Mouse (Mus musculus) liver, embryonic 15.5 days (tissue): ENCODE results near the gene Myo1d. TPM values are rescaled to one million over a fixed set of nuclear protein-coding genes. Genes with fewer than 3 reads are reported as not detected.

Source experiments
- ATAC-seq: fragments of 200-750 bp; cut with Nextera tagmentation; 2 replicates; pipeline ENCODE4 v1.8.0; 2017; ENCODE audit warnings: moderate number of reproducible peaks, mild to moderate bottlenecking, moderate library complexity; ENCODE audit not compliant: insufficient read depth
- H3K27ac ChIP-seq: fragments of 300-500 bp; sonication (generic); replicated peaks from 2 replicates; pipeline ENCODE4 v1.5.1; 2015; ENCODE audit warnings: mild to moderate bottlenecking, inconsistent platforms
- H3K27me3 ChIP-seq: fragments of 300-500 bp; sonication (generic); 2 replicates; pipeline ENCODE4 v1.6.1; 2015; ENCODE audit warnings: mild to moderate bottlenecking, inconsistent platforms
- H3K36me3 ChIP-seq: fragments of 300-500 bp; sonication (generic); replicated peaks from 2 replicates; pipeline ENCODE4 v1.6.1; 2015; ENCODE audit warnings: moderate library complexity, mild to moderate bottlenecking, inconsistent platforms
- H3K4me1 ChIP-seq: fragments of 300-500 bp; sonication (generic); replicated peaks from 2 replicates; pipeline ENCODE4 v1.6.1; 2015; ENCODE audit warnings: inconsistent platforms
- H3K4me2 ChIP-seq: fragments of 300-500 bp; sonication (generic); 2 replicates; pipeline ENCODE4 v1.6.1; 2015; ENCODE audit warnings: moderate library complexity, mild to moderate bottlenecking, inconsistent platforms
- H3K4me3 ChIP-seq: fragments of 300-500 bp; sonication (generic); replicated peaks from 2 replicates; pipeline ENCODE4 v1.5.1; 2015; ENCODE audit warnings: mild to moderate bottlenecking, inconsistent platforms
- H3K9ac ChIP-seq: fragments of 300-500 bp; sonication (generic); 2 replicates; pipeline ENCODE4 v1.6.1; 2015; ENCODE audit warnings: moderate library complexity, mild to moderate bottlenecking, inconsistent platforms
- H3K9me3 ChIP-seq: fragments of 300-500 bp; sonication (generic); replicated peaks from 2 replicates; pipeline ENCODE4 v1.6.1; 2016; ENCODE audit warnings: inconsistent platforms
- WGBS: fragments of 180-500 bp; shearing (Covaris S2); methylation state at CpG from one replicate; pipeline ENCODE4 v1.1.7; 2015; ENCODE audit warnings: mixed read lengths; ENCODE audit not compliant: insufficient replicate concordance; 5-methylcytosine and 5-hydroxymethylcytosine counted together
- polyA plus RNA-seq: library from polyadenylated mRNA; unstranded; fragments of >200 nt; fragmentation: Nextera tagmentation; extraction: Ambion mirVana; gene quantifications from 2 replicates; pipeline ENCODE4 v1.2.1, GENCODE M21; 2015

Myo1d gene
- polyA plus RNA-seq, 1 experiment from 2014 or later = 8.6 TPM

DNA sequence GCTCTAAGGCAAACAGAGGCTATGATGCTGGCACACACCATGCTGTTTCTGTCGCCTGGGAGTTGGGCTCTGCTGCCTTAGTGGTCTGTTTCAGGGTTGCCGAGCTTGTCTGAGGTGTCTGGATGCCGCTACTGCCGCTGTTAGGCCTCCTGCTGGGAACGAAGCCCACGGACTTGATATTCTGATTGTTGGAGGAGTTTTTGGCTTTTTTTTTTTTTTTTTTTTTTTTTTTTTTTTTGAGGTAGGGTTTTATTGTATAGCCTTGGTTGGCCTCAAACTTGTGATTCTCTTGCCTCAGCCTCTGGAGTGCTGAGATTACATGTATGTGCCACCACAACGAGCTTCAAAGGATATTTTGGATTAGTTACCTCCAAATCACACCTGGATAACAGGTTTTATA, 106.8 kb downstream of the Myo1d start:
- Histone ChIP-seq H3K27me3 (no peaks in the 10 kb centered on the region), H3K27ac (no peak overlapping the region), H3K4me3 (no peak overlapping the region), H3K36me3 (no peaks in the 10 kb centered on the region), H3K9ac (no peak overlapping the region), H3K4me2 (no peak overlapping the region), H3K4me1 (no peaks in the 10 kb centered on the region), H3K9me3 (no peaks in the 10 kb centered on the region)
- 47% methylated on average over 7 of the region's 7 CpGs for WGBS
- ATAC-seq = no peak

DNA sequence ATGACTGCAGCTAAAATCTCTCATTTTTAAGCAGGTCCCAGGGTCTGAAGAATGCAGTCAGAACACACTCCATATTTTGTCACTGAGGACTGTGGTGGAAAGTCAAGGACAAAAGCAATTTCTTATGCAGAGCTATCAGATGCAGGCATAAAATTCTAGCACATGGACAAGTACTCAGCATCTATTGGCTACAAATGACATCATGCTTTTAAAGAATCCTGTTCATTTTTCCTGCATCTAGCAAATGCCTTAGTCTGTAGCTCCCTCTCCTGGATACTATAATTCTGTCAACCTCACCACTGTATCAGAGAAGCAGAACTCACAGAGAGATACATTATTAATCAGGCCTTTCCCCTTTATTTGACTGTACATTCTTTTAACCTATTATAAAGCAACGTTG, 109.4 kb downstream of the Myo1d start:
- no peak for ATAC-seq
- 29% methylated on average over 1 of the region's 1 CpGs for WGBS

DNA sequence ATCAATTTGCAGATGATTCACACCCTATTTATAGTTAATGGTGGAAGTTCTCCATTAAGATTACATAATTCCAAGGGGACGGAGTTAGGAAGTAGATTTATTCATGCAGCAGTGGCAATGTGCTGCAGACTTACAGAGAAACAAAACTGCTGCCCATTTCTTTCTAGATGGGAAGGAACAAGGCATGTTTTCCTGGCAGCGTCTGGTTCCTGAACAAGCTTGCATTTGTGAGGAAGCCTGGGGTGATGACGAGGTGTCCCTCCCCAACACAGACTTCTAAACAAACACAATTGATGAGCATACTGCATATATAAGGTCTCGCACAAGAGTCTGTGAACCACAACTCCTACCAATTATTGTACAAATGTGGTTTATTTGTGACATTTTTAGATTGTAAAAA, 109.9 kb downstream of the Myo1d start:
- no peaks in the 10 kb centered on the region for H3K27me3 ChIP-seq
- no peaks in the 10 kb centered on the region for H3K9me3 ChIP-seq
- H3K4me3 ChIP-seq = no peak overlapping the region
- no peak overlapping the region for H3K4me2 ChIP-seq
- 54% methylated on average over 4 of the region's 4 CpGs for WGBS
- no peaks in the 10 kb centered on the region for H3K4me1 ChIP-seq
- no peaks in the 10 kb centered on the region for H3K36me3 ChIP-seq
- ATAC-seq = no peak
- no peak overlapping the region for H3K9ac ChIP-seq
- no peak overlapping the region for H3K27ac ChIP-seq

More for the DNA sequence above, 109.4 kb downstream of the Myo1d start:
- Histone ChIP-seq H3K36me3 (no peaks in the 10 kb centered on the region), H3K4me1 (no peaks in the 10 kb centered on the region), H3K4me2 (no peak overlapping the region), H3K9me3 (no peaks in the 10 kb centered on the region), H3K4me3 (no peak overlapping the region), H3K27me3 (no peaks in the 10 kb centered on the region), H3K9ac (no peak overlapping the region), H3K27ac (no peak overlapping the region)

DNA sequence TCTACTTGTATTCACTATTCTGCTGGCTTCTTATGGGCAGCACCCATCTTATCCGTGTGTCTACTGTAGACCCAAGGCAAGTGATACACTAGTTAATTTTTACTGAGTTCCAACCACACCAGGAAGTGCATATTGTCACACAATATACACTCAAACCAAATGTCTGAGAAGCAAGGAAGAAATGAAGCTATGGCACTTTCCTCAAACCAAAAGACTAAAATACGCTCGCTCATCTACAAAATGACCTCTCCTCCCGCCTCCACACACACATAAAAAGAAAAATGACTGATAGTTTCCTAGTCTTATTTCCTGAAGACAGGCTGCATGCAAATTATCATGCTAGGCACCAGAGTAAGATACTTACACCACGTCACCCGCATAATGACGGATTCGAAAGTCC, 113.6 kb downstream of the Myo1d start:
- Histone ChIP-seq H3K4me2 (no peak overlapping the region), H3K4me3 (no peak overlapping the region), H3K36me3 (no peaks in the 10 kb centered on the region), H3K4me1 (no peaks in the 10 kb centered on the region), H3K27ac (no peak overlapping the region), H3K9ac (no peak overlapping the region), H3K27me3 (no peaks in the 10 kb centered on the region), H3K9me3 (no peaks in the 10 kb centered on the region)
- WGBS = 78% methylated on average over 8 of the region's 8 CpGs
- no peak for ATAC-seq

DNA sequence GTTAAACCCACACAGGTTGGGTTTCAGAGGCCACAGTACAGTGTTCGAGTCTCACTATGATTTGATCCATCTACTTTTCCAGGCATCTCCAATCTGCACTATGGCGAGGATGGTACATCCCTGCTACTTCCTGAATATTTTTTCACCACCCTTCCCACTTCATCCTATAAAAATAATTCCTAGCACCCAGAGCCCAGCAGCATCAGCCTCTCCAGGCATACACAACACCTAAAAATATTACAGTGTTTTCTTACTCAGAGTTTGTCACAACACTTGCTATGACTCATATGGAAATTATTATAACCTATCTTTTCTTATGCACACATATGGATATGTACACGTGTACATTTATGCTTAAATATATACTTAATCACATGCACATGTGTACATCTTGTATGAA, 115.6 kb downstream of the Myo1d start:
- H3K27ac ChIP-seq = no peak overlapping the region
- H3K9me3 ChIP-seq = no peaks in the 10 kb centered on the region
- WGBS = 67% methylated on average over 3 of the region's 3 CpGs
- no peaks in the 10 kb centered on the region for H3K27me3 ChIP-seq
- no peaks in the 10 kb centered on the region for H3K4me1 ChIP-seq
- no peaks in the 10 kb centered on the region for H3K36me3 ChIP-seq
- ATAC-seq = no peak
- H3K9ac ChIP-seq = no peak overlapping the region
- H3K4me2 ChIP-seq = no peak overlapping the region
- no peak overlapping the region for H3K4me3 ChIP-seq

DNA sequence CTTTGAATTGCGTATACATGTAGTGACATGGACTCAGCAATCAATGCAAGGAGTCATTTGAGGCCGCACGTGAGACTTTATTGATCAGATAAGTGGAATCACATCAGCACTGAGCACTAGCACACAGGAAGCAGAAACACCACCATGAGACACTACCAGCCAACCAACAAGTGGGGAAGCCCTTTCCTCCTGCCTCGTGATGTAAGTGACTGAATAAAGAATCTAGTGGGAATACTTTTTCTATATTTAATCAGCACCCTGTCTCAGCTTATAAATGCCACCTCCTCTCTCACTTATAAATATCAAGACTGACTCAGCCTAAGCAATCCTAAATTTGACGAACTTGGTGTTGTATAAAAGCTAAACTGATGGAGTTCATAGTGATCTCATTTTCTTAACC, 134.7 kb downstream of the Myo1d start:
- H3K27ac ChIP-seq = no peak overlapping the region
- no peaks in the 10 kb centered on the region for H3K4me1 ChIP-seq
- ATAC-seq = no peak
- no peak overlapping the region for H3K4me3 ChIP-seq
- H3K9me3 ChIP-seq = no peaks in the 10 kb centered on the region
- no peak overlapping the region for H3K4me2 ChIP-seq
- 58% methylated on average over 5 of the region's 5 CpGs for WGBS
- H3K36me3 ChIP-seq = no peaks in the 10 kb centered on the region
- no peak overlapping the region for H3K9ac ChIP-seq
- H3K27me3 ChIP-seq = no peaks in the 10 kb centered on the region

DNA sequence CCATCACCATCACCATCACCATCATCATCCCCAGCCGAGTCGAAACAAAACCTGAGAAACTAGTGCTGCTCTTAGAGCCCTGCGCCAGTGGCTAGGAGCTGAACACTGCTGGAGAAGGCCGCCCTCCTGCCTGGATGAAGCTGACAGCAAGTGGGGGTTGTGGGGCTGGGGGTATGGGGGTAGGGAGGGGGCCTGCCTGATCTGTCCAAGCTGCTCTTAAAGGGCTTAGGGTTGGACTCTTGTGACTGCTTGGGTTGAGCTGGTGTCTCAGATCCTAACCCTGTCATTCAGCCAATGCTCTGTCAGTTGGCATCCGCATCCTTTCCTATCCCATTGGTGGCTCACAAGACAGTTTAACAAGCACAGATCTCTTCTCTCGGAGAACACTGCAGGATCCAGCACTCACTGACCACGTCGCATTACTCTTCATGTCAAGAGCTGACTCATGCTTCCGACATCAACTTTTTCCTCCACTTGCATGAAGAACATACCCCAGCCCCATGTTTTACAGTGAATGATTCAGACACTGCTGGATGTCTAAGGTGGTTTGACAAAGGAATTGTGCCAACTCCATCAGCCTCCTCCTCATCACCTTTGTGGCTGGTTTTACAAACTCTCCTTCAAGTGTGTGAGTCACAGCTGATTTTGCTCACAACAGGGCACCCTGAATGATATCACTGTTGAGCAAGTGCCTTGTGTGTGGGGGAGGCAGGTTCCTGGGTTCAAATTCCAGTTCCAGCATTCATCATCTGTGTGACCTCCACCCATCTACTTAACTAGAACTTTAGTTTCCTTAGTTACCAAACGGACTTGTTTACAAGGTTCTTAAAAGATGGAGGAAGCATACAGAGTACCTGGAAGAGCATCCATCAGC, 150.6 kb downstream of the Myo1d start:
- 72% methylated on average over 10 of the region's 10 CpGs for WGBS
- no peaks in the 10 kb centered on the region for H3K36me3 ChIP-seq
- H3K27ac ChIP-seq = no peak overlapping the region
- no peak overlapping the region for H3K9ac ChIP-seq
- no peak overlapping the region for H3K4me2 ChIP-seq
- H3K4me3 ChIP-seq = no peak overlapping the region
- no peak for ATAC-seq
- no peaks in the 10 kb centered on the region for H3K4me1 ChIP-seq
- H3K27me3 ChIP-seq = no peaks in the 10 kb centered on the region
- no peaks in the 10 kb centered on the region for H3K9me3 ChIP-seq

DNA sequence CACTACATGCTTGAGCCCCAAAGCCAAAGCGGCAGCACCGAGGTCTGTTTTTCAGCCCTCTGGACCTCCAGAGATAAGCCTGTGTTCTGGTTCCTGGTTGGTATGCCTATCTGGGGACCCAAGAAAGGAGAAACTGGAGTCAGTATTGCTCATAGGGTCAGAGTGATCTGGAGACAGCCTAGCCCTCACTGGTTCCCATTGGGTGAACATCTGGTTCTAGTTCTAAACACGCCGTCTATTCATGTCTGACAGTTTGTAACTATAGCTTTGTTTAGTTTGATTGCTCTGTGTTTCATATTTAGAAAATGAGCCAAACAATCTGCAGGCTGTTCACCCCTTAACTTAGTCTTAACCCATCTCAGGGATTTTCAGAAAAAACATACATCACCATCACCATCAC, 151.2 kb downstream of the Myo1d start:
- Histone ChIP-seq H3K4me3 (no peak overlapping the region), H3K4me2 (no peak overlapping the region), H3K9ac (no peak overlapping the region), H3K36me3 (no peaks in the 10 kb centered on the region), H3K4me1 (no peaks in the 10 kb centered on the region), H3K9me3 (no peaks in the 10 kb centered on the region), H3K27me3 (no peaks in the 10 kb centered on the region), H3K27ac (no peak overlapping the region)
- 69% methylated on average over 4 of the region's 4 CpGs for WGBS
- no peak for ATAC-seq

DNA sequence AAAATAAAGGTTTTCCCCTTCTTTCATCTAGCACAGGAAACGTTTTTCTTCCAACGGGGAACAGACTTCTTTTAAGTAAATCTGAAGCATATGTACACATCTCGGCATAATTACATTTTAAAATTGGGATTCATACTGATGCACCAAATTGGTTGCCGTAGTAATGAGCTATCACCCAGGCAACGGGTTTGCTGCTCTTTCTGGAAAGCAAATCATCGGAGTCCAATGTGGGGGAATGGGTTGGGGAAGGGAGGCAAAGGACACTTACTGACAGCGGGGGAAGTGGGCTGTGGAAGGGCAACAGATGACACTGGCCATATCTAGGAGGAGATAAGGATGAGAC, 156.8 kb downstream of the Myo1d start:
- no peak overlapping the region for H3K9ac ChIP-seq
- 52% methylated on average over 7 of the region's 7 CpGs for WGBS

DNA sequence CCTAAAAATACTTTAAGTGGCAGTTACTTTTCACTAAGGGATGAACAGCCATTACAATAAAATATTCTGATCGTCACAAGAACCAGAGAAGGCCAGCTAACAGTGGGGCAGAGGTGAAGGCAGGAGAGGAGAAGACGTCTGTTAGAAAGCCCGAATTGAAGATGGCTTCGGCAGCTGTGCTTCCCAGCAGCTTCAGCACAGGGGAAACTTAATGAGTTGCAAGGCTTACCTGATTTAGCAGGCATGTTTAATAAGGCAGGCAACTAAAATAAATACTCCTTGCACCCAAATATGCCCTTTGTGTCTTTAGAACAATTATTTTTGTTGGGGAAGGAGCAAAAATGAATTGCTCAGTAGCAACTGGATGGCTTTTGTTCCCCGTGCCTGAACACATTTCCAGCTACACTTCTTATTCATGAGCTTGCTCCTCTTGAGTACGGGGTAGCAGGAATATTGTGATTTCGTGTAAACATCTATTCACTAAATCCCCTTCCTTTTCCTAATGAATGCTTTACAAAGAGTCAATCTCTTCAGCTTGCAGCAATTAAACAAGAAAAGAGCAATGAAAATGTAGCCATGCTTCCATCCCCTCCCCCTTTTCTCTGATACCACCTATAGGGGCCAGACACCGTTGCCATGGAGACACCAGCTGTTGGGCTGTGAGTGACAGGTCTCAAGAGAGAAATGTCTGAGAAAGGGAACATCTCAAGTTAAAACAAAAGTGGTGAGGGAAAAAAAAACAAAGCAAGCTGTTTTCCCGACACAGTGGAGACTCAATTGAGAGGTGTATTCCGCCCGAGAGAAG, 157.4 kb downstream of the Myo1d start:
- WGBS = 40% methylated on average over 11 of the region's 11 CpGs
- Histone ChIP-seq H3K27me3 (0 out of 2 replicates have a peak, but pooled peaks cover 2% of the 10 kb centered on the region), H3K4me1 (no peaks in the 10 kb centered on the region), H3K4me3 (no peak overlapping the region), H3K36me3 (no peaks in the 10 kb centered on the region), H3K9me3 (no peaks in the 10 kb centered on the region), H3K4me2 (no peak overlapping the region), H3K9ac (no peak overlapping the region), H3K27ac (no peak overlapping the region)
- no peak for ATAC-seq

More for the DNA sequence above, 156.8 kb downstream of the Myo1d start:
- Histone ChIP-seq H3K4me1 (no peaks in the 10 kb centered on the region), H3K27ac (no peak overlapping the region), H3K27me3 (0 out of 2 replicates have a peak, but pooled peaks cover 2% of the 10 kb centered on the region), H3K9me3 (no peaks in the 10 kb centered on the region), H3K4me3 (no peak overlapping the region), H3K4me2 (no peak overlapping the region), H3K36me3 (no peaks in the 10 kb centered on the region)
- ATAC-seq = no peak

DNA sequence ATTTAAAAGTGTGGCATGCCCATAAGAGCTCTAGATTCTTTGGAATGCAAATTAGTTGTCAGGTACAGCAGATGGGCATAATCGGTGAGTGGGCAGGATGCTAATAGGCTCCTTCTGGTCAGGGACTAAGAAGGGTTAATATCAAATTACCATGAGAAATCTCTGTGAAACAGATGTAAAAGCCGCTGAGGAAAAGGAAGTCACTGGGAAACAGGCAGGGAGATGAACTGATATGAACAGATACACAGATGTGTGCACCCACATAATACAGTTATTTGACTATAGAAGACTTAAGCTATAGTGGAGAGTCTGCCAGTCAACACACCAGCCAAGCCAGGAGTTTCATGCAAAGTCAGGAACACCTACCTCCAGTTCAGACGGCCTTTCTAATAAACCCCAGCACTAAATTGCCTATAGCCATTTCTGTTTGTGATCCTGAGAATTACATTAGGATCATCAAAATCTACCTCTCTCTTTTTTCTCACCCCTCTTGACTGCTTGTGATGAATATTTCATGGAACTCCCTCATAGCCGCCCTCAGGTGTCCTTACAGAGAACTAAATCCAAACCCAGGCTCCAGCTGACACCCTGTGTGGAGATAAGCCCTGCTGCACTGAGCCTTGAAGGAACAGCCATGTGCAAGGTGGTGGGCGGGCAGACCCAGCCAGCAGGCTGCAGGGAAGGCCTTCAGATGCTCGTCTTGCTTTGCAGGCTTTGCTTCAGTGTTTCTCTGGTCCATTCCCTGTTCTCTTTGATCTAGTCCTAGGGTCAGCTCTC, 164.7 kb downstream of the Myo1d start:
- Histone ChIP-seq H3K27me3 (no peaks in the 10 kb centered on the region), H3K4me2 (no peak overlapping the region), H3K4me1 (no peaks in the 10 kb centered on the region), H3K9me3 (no peaks in the 10 kb centered on the region), H3K36me3 (no peaks in the 10 kb centered on the region), H3K9ac (no peak overlapping the region), H3K4me3 (no peak overlapping the region), H3K27ac (no peak overlapping the region)
- 28% methylated on average over 6 of the region's 6 CpGs for WGBS
- no peak for ATAC-seq
